ENCODE assay signal across 7 mouse cellular contexts in the genomic region with DNA sequence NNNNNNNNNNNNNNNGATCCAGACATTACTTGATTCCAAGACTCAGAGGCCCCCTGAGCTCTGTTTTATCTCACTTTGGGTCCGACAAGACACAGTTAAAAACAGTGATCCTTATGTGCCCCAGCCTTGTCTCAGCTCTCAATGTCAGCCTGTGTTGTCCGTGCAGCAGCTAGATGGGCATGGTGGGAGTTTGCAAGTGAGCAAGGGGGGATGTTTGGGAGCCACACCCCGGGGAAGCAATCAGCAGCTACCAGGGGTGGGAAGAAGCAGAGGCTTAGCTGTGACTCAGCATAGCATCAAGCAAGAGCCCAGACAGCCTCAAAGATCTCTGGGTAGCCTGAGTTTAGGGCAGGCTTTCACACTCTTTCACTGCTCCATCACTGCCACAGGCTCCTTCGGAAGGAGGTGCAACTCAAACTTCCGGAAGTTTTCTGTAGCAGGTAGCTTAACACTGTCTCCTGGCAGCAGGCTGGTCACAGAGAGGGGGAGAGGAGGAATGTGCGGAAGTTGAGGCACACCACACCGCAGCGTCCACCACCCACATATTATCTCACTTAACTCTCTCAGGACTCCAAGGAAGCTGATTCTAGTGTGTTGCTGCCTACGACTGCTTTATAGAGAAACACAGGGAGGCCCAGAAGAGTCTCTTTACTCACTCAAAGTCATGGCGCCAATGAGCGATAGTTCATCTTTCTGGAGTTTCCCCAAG.
DNase-seq lines count a peak whose midpoint lies in the region; TF ChIP-seq lines count a peak whose summit lies in the region.
"Not testable (repeated sequence)": the region's sequence is repeated elsewhere in the genome, so short reads cannot be mapped to it uniquely, and the experiment has no call there.

No protein-coding gene starts in this region.

- not testable (repeated sequence) for TF ChIP-seq CTCF in left cerebral cortex, adult 2 months (IDR thresholded peaks at IDR 0.05)

- not testable (repeated sequence) for H3K27ac ChIP-seq in left cerebral cortex, adult 2 months

- not testable (repeated sequence) for H3K4me3 ChIP-seq in left cerebral cortex, adult 2 months

- peak; percentile 7 for DNase-seq in brain, adult 2 months (ENCODE audit: low read depth, low spot score)
- DNase-seq in gastrocnemius, postnatal 10 days: peak; percentile 5
- DNase-seq in kidney, adult 18-20 months: peak; percentile 7
- DNase-seq in left cerebral cortex, adult 2 months (ENCODE audit: extremely low spot score in 1 of 2, low spot score in 2 of 2): peak; percentile 28 to 31
- peak; percentile 4 for DNase-seq in ovary, adult 18-20 months (ENCODE audit: low spot score)
- peak; percentile 1 for DNase-seq in right cerebral cortex, postnatal 4 days
- DNase-seq in urinary bladder, postnatal 10 days (ENCODE audit: low spot score): peak; percentile 11

- intact Hi-C loops in left cerebral cortex, adult 2 months (cut with DNase I): not testable (repeated sequence)
